Mouse (Mus musculus) layer of hippocampus, adult 6 months (tissue): ENCODE results near the gene Gga2. TPM values are rescaled to one million over a fixed set of nuclear protein-coding genes. Genes with fewer than 3 reads are reported as not detected.

Experiments used
- long read RNA-seq, 2 experiments: library from polyadenylated mRNA; unstranded; transcript quantifications; one replicate each; pipeline ENCODE4 v2.0.0; 2019 to 2020
- polyA plus RNA-seq: library from polyadenylated mRNA; unstranded; fragments of <200 nt; fragmentation: Nextera tagmentation; gene quantifications from 2 replicates; pipeline ENCODE4 v1.2.3, GENCODE M21; 2021

Gene Gga2
- 16.3 and 19.1 TPM in 2 replicates for polyA plus RNA-seq
- long read RNA-seq, experiment 1, full-length matches to known transcripts, result 15 of 20 reads
- long read RNA-seq, experiment 1, partial matches to known transcripts, result 2 of 20 reads
- long read RNA-seq, experiment 1, other reads (novel, unspliced or antisense), result 3 of 20 reads
- long read RNA-seq, experiment 2, full-length matches to known transcripts, result 148 of 179 reads
- long read RNA-seq, experiment 2, partial matches to known transcripts, result 10 of 179 reads
- long read RNA-seq, experiment 2, other reads (novel, unspliced or antisense), result 21 of 179 reads

GRCm38 (mm10) chr7:122020667-122021354, at the start of gene Gga2:
Gene Gga2 (minus strand): TSS chr7:122021222.

GRCm38 (mm10) chr7:122066945-122067516, 46.0 kb upstream of the Gga2 start, which contains the start of the genes Ubfd1 and Ears2:
Gene Ubfd1 (plus strand): TSS chr7:122067175.
Gene Ears2 (minus strand): TSS chr7:122067263.

GRCm38 (mm10) chr7:121981307-121981871, 39.6 kb downstream of the Gga2 start, which contains the start of gene Cog7:
Gene Cog7 (minus strand): TSS chr7:121981711.

Other genes with a start within 250 kb of the Gga2 start
- 0.09 TPM in 1 of 2 replicates, not detected in the other for gene Scnn1b, start 156.2 kb downstream of the Gga2 start, polyA plus RNA-seq
- gene Cog7, start 39.5 kb downstream of the Gga2 start, polyA plus RNA-seq, result 34.2 and 36.4 TPM in 2 replicates
- 22.2 and 23.9 TPM in 2 replicates for gene Ubfd1, start 46.0 kb upstream of the Gga2 start, polyA plus RNA-seq
- 6.9 and 7.5 TPM in 2 replicates for gene Ears2, start 46.0 kb upstream of the Gga2 start, polyA plus RNA-seq
- gene Ndufab1, start 80.7 kb upstream of the Gga2 start, polyA plus RNA-seq, result 1,091 and 1,093 TPM in 2 replicates
- gene Palb2, start 111.8 kb upstream of the Gga2 start, polyA plus RNA-seq, result 0.40 and 0.46 TPM in 2 replicates
- 134 and 181 TPM in 2 replicates for gene Dctn5, start 111.8 kb upstream of the Gga2 start, polyA plus RNA-seq
- gene Plk1, start 138.2 kb upstream of the Gga2 start, polyA plus RNA-seq, result 0.16 and 0.38 TPM in 2 replicates
- gene Ern2, start 165.0 kb upstream of the Gga2 start, polyA plus RNA-seq, result 0.06 TPM in 1 of 2 replicates, not detected in the other
- gene Chp2, start 198.3 kb upstream of the Gga2 start, polyA plus RNA-seq, result 0.36 and 0.38 TPM in 2 replicates